Mouse (Mus musculus) heart, adult 2 months (tissue): ENCODE data around the gene Ofd1.

Experiments used
- CTCF ChIP-seq: fragments of 200-600 bp; IDR thresholded peaks from 2 replicates; pipeline ENCODE4 v1.8.1; 2022; ENCODE audit warnings: antibody characterized with exemption, mild to moderate bottlenecking, moderate library complexity
- EP300 ChIP-seq: fragments of 200-500 bp; IDR thresholded peaks from 2 replicates; pipeline ENCODE4 v1.6.1; 2011; ENCODE audit warnings: low read depth, low read length, control low read depth; ENCODE audit not compliant: insufficient read depth
- POLR2A ChIP-seq: fragments of 200-500 bp; IDR thresholded peaks from 2 replicates; pipeline ENCODE4 v1.6.1; 2011; ENCODE audit warnings: mild to moderate bottlenecking, low read depth, low read length, control low read depth; ENCODE audit not compliant: insufficient read depth

- TF ChIP-seq CTCF = no peak
- TF ChIP-seq EP300 = no peak
- TF ChIP-seq POLR2A = no peak
Measured at GRCm38 (mm10) chrX:166384935-166385334, 55.6 kb downstream of the Ofd1 start.
